Comparison of ENCODE assay signal across 18 mouse cellular contexts in the genomic region with DNA sequence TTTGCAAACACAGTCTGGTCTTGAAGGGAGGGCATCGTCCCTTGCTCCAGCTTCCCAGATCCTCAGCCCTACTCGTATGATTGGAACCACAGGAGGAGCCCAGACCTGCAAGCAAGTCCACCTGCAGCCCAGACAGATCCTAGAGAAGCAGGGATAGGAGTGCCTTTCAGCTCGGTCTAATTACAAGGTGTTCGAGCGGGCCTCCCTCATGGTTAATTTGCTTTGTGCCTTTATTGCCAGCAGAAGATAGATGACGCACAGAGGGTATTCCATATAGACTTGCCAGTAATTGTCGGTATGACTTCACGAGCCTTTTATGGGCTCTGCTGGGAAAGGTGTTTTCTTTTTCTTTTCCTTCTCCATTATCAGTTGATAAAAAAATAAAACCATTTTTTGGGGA.
"Had no signal": no experiment of that assay in that cellular context is flagged by ENCODE, and none has a peak within 500 bp of the region (broad histone marks: within the 10 kb centered on the region; RNA-seq: fewer than 3 reads in every experiment).

No protein-coding gene starts in this region.

- H3K27me3 ChIP-seq: liver, embryonic 15.5 days; lung, embryonic 15.5 days; megakaryocyte, embryonic 14.5 days; midbrain, embryonic 13.5 days; midbrain, embryonic 15.5 days; stomach, embryonic 15.5 days had no signal

- ATAC-seq: liver, postnatal 0 days; lung, postnatal 0 days; midbrain, embryonic 13.5 days; midbrain, embryonic 15.5 days had no signal

- H3K27ac ChIP-seq: liver, embryonic 15.5 days; lung, embryonic 15.5 days; macrophage; midbrain, embryonic 13.5 days; midbrain, embryonic 15.5 days; stomach, embryonic 15.5 days; stomach, postnatal 0 days had no signal

- DNase-seq: liver, postnatal 0 days; lung, adult 2 months; lung, postnatal 14 days; lung, postnatal 36 days; right cerebral cortex, postnatal 25 days; thymus, adult 2 months; thymus, postnatal 25 days; thymus, postnatal 4 days had no signal

- H3K9ac ChIP-seq: liver, embryonic 15.5 days; liver, postnatal 0 days; lung, embryonic 15.5 days; midbrain, embryonic 13.5 days; midbrain, embryonic 15.5 days; stomach, embryonic 15.5 days had no signal

- H3K4me2 ChIP-seq: liver, embryonic 15.5 days; lung, embryonic 15.5 days; midbrain, embryonic 11.5 days; midbrain, embryonic 13.5 days; midbrain, embryonic 15.5 days; stomach, embryonic 15.5 days had no signal

- H3K4me3 ChIP-seq: liver, embryonic 15.5 days; lung, embryonic 15.5 days; megakaryocyte, embryonic 14.5 days; midbrain, embryonic 13.5 days; midbrain, embryonic 15.5 days; stomach, embryonic 15.5 days had no signal

- H3K9me3 ChIP-seq: liver, embryonic 15.5 days; lung, embryonic 15.5 days; midbrain, embryonic 13.5 days; midbrain, embryonic 15.5 days; stomach, embryonic 15.5 days had no signal

- H3K4me1 ChIP-seq: liver, embryonic 15.5 days; lung, embryonic 15.5 days; megakaryocyte, embryonic 14.5 days; midbrain, embryonic 13.5 days; stomach, embryonic 15.5 days had no signal

- H3K36me3 ChIP-seq: liver, embryonic 15.5 days; lung, embryonic 15.5 days; midbrain, embryonic 13.5 days; midbrain, embryonic 15.5 days; stomach, embryonic 15.5 days had no signal
